Mouse (Mus musculus) adrenal gland, postnatal 10 days (tissue): ENCODE results near the gene Ssu2. TPM values are rescaled to one million over a fixed set of nuclear protein-coding genes. Genes with fewer than 3 reads are reported as not detected.

ENCODE experiments used
- DNase-seq: peaks from one replicate; pipeline ENCODE4 v3.0.0; 2021; ENCODE audit warnings: mixed read lengths
- long read RNA-seq, 2 experiments: library from polyadenylated mRNA; stranded (forward); transcript quantifications; one replicate each; pipeline ENCODE4 v2.0.0; 2021
- total RNA-seq, 2 experiments: library from RNA; stranded (reverse); gene quantifications; 2 replicates each; pipeline ENCODE4 v1.2.3; 2021

Gene Ssu2
- 1 to 10 TPM; 2.3 to 3.0 TPM for total RNA-seq
- long read RNA-seq, experiment 1, partial matches to known transcripts = 0 of 4 reads
- long read RNA-seq, experiment 1, other reads (novel, unspliced or antisense) = 4 of 4 reads
- long read RNA-seq, experiment 2 = 0 reads

DNA sequence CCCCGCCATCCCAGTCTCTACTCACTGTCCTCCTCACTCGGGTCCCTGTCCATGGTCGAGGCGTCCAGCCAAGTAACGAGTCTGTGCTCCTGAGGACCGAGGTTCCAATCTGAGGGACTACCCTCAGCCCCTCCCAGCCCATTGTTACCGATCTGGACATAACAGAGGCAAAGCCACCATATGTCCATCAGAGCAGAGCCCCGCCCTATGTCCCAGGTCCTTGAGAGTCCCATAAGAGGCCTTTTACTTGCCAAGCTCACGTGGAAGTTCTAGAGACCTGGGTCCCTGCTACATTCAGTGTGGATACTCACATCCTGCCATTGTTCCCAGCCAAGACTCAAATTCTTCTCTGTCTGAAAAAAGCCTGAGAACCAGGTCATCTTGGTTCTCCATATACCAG is at the start of gene Ssu2:
Ssu2 (minus strand) TSS at position 77 of the 400 bp plus-strand sequence.
- DNase-seq = no peak

DNA sequence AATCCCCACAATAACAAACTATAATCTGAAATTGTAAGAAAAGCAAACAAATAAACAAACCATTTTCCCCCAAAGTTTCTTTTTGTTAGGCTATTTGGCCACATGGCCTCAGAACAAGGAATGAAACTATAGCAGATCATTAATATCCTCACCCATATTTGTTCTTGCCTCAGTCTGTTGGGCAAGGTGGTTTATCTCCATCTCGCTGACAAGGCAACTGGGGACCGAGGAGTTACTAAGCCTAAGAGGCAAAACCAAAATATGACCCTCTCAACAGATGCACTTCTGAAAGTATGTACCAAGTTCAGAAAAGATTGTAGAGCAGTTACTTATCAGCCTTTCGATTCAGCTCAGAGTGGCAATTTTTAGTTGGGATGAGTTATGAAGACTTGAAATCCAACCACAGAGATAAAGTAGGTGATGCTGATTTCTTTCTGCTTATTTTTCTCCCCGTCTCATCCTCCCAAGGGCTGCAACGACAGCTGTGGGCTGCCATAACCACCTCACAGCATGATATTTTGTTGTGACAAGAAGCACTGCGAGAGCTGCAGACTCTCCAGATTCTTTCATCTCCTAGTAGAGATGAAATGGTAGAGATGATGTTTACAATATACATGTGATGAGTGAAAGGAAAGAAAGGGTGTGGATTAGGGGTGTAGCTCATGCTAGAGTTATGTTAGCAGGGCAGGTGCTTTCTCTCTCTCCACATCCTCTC is 38.4 kb upstream of the Ssu2 start:
- no peak for DNase-seq

- peak; percentile 16 for DNase-seq
Observed at GRCm38 (mm10) chr6:112423746-112424501, 36.1 kb upstream of the Ssu2 start.

GRCm38 (mm10) chr6:112420883-112421282 is 33.1 kb upstream of the Ssu2 start:
- DNase-seq = no peak

- no peak for DNase-seq
Observed at GRCm38 (mm10) chr6:112419333-112419732, 31.5 kb upstream of the Ssu2 start.

- DNase-seq = peak; percentile 57
Observed at GRCm38 (mm10) chr6:112404111-112404510, 16.3 kb upstream of the Ssu2 start.

DNA sequence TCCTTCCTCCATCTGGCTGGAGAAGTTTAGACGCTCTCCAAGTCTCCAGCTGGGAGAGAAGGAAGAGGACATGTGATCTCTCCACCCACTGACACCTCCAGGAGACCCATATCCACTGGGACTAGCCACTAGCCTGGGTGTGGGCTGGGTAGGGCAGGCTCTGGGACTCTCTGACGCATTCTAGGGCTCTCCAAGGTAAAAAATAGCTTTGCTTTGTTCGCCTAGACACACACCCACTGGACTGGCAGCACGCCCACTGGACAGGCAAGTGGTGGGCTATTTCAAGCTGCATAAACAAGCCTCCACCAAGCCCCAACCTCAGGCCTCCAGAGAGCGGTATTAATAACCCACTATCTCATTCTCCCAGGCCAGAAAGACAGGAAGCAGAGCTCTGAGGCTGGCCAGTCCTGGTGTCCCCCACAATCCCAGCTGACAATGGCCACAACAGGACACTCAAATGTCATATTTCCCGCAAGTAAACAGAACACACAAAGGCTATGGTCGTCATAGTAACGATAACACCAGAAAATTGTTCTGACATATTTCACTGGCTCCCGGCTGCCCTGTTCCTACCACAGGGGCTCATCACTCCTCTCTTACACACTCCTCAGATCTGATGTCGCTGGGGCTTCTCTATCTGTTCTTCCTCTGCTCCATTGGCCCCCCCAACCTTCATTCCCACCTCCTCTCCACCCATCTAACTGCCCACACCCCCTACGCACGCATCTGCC is 14.3 kb upstream of the Ssu2 start:
- DNase-seq = peak; percentile 52

- DNase-seq = peak; percentile 74
Observed at GRCm38 (mm10) chr6:112397351-112397750, 9.5 kb upstream of the Ssu2 start.

DNA sequence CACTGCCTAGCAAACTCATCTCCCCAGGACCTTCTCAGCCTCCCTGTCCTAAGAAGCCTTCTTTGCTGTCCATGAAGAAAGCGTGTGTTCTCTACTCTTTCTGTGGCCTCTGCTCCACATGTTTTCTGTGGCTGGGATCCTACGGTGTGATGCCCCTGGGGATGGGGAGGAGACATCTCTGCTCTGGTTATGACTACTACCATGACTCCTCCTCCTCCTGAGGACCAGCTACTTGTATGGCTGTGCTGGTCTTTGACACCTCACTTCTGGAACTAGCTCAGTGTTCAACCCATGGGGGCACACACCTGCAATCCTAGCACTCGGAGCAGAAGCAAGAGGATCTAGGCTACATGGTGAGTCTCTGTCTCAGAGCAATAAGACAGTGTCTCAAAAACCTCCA is 8.5 kb upstream of the Ssu2 start:
- DNase-seq = no peak

- DNase-seq = no peak
Observed at GRCm38 (mm10) chr6:112388385-112388784, 562 bp upstream of the Ssu2 start.

DNA sequence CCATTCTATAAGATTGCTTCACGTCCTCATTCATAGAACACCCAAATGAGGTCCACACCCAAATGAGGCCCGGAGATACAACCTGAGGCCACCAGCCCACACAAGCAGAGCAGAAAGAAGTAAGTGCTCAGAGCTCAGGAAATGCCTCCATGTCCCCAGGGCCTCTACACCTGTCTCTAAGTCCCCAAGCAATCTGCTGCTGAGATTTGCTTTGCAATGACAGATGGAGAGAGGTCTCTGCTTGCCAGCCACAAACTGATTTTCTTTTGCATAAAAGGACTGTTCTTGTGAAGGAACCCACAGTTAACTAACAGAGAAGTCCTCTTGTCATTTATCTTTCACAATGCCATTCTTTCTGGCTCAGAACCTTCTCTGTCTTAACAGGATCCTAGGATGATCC is 1.6 kb downstream of the Ssu2 start:
- no peak for DNase-seq

GRCm38 (mm10) chr6:112382990-112383685 is 4.7 kb downstream of the Ssu2 start:
- no peak for DNase-seq

- DNase-seq = no peak
Observed at GRCm38 (mm10) chr6:112379054-112379453, 8.8 kb downstream of the Ssu2 start.

GRCm38 (mm10) chr6:112375661-112376392 is 12.0 kb downstream of the Ssu2 start:
- no peak for DNase-seq

- peak; percentile 42 for DNase-seq
Observed at GRCm38 (mm10) chr6:112373886-112374585, 13.8 kb downstream of the Ssu2 start.

DNA sequence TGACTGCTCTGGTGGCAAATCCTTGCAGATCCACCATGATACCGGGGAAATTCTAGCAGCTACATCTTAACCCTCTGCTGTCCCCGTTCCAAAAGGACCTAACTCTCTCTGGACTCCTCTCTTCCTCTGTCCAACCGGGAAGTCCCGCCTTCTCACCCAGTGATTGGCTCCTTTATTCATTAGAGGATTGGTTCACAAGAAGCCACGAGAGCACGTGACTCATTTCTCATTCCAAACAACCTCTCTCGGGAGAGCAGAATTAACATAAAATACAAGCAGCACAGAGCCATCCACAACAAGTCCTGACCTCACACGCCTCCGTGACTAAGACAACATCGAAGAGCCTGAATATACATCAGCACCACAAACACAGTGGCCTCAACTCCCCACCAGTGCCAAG is 22.5 kb downstream of the Ssu2 start:
- no peak for DNase-seq

DNA sequence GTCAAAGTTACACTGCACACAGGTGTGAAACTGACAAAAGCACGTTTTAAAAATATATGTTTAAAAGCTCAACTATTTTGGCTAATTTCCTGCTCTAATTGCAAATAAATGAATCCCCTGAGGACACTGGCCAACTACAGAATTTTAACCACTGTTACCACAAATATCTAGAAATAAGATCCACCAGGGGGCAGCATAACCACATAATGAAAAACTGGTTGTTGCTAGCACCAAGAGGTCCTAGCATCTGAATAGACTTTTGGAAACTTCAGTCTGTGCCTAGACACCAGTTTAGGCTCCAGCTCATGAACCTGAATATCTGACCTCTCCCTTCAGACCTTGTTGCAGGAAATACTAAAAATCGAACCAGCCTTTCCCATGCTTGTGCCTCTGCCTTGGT is 23.2 kb downstream of the Ssu2 start:
- DNase-seq = peak; percentile 65

- DNase-seq = peak; percentile 86
Observed at GRCm38 (mm10) chr6:112362349-112362958, 25.4 kb downstream of the Ssu2 start.

GRCm38 (mm10) chr6:112360676-112361075 is 27.1 kb downstream of the Ssu2 start:
- DNase-seq = no peak

DNA sequence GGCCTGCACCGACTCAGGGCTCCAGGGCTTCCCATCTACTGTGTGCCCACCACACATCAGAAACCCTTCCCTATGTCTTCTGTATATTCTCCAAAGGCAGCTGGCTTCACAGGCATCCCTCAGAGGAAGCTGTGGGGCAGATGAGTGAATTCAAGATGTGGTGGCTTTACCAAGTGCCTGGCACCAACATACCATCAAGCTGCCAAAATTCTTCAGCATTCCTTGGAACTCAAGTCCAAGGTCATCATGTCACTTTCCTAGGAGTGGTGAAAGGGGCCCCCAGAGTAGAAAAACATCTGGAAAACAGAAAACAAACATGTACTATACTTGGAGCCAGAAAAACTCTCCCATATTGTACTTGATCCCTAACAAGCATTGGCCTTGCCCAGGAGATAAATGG is 28.5 kb downstream of the Ssu2 start:
- no peak for DNase-seq
